Mouse (Mus musculus) heart, postnatal 0 days (tissue): ENCODE data around the gene Endog.

Experiments used
- CTCF ChIP-seq: IDR thresholded peaks from 2 replicates; pipeline ENCODE4 v1.5.1; 2016; ENCODE audit warnings: antibody characterized with exemption, control low read depth, low read depth
- EP300 ChIP-seq: IDR thresholded peaks from 2 replicates; pipeline ENCODE4 v1.6.1; 2016; ENCODE audit warnings: antibody characterized with exemption, low read depth

DNA sequence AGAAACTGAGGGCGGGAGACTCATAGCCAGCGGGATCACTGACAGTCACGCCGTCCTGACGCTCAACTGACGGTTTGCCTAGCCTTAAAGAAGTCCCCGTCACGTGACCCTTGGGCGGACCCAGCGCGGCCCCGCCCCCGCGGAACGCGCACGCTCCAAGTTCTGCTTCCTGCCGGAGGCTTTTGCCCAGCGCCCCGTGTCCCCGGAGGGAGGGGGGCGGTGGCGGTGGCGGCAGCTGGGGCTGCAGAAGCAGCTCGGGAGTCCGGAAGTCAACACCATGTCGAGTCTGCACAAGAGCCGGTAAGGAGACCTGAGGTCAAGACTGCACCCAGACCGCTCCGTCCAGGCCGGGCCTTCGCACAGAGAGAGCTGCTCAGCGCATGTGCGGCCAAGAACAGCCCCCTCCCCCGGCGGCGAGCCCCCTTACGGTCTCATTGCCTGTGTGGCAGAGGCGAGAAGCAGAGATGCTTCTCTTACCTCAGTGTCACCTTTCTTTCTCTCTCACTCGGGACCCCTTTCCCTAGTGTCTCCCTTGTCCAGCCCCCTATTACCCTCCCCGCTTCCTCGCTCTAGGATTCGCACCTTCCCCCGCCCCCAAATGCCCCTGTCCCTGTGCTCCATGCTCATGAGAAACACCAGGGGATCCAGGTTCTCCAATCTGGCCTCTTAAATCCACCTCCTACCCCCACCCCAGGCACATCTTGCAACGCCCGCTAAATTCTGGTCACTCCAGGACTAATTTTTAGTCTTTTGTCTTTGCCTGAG is 37.5 kb upstream of the Endog start, which contains the start of gene Tbc1d13:
- TF ChIP-seq CTCF (no peak), EP300 (no peak; the same call in none of the 2 replicates)
